Mouse (Mus musculus): ENCODE measurements around the gene G6pdx.
A peak's percentile ranks its signal among the peaks of the same experiment; 100 is the strongest.

DNA sequence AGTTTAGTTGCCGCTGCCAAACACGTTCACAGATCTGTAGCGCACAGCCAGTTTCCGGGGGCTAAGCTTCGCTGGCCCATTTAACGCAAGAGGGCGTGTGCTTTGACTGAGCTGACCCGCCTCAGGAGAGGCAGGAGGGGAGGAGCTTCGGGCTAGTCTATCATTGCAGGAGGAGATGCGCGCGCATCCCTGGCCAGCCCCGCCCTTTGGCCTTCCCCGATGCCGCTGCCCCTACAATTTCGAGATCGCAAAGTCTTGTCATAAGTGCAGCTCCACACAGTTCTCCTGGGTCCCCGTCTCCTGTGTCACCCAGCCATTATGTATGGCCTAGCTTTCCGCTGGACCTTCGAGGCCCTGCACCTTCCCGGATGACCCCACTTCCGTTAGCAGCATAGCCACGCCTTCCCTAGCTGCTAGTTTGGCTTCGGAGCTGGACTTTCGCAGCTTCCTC lies at the start of gene G6pdx:
- TF ChIP-seq POLR2A (IDR thresholded peaks at IDR 0.05; ENCODE audit: borderline replicate concordance, extremely low read depth, low read depth, low read length) (peak; percentile 78), CTCF (IDR thresholded peaks at IDR 0.05; ENCODE audit: insufficient read depth, low read length) (no peak)

Measured in lung, adult 2 months (tissue).